Mouse (Mus musculus): ENCODE measurements at regions not wholly inside any gene's neighbourhood (a gene's known extent, or its start where the extent isn't known, plus 50 kb on each side); places are given as distances from the start of the nearest gene placed in this dataset.
A peak's percentile ranks its signal among the peaks of the same experiment; 100 is the strongest.

GRCm38 (mm10) chr5:40034452-40034851, 279.2 kb upstream of the Hs3st1 start:
- Histone ChIP-seq H3K27me3 (ENCODE audit: insufficient read depth, low read length) (no peaks in the 10 kb centered on the region), H3K9me3 (ENCODE audit: low read length) (no peaks in the 10 kb centered on the region), H3K9ac (replicated peaks) (no peak overlapping the region), H3K36me3 (replicated peaks; ENCODE audit: insufficient read depth, low read length) (no peaks in the 10 kb centered on the region), H3K27ac (ENCODE audit: low read depth) (no peak overlapping the region), H3K4me3 (ENCODE audit: low read depth, low read length) (no peak overlapping the region), H3K4me2 (ENCODE audit: low read depth, low read length) (no peak overlapping the region), H3K4me1 (ENCODE audit: insufficient read depth) (no peaks in the 10 kb centered on the region)
- no peak for DNase-seq
- no peak for ATAC-seq
- WGBS (ENCODE audit: insufficient replicate concordance), result 73% methylated on average over 5 of the region's 5 CpGs
- TF ChIP-seq EP300 (IDR thresholded peaks at IDR 0.05; ENCODE audit: low read depth), result no peak
- TF ChIP-seq CTCF (IDR thresholded peaks at IDR 0.05; ENCODE audit: low read depth), result no peak

- DNase-seq (no peak), ATAC-seq (no peak)
- Histone ChIP-seq H3K36me3 (replicated peaks; ENCODE audit: insufficient read depth, low read length) (no peaks in the 10 kb centered on the region), H3K9ac (replicated peaks) (no peak overlapping the region), H3K4me2 (ENCODE audit: low read depth, low read length) (no peak overlapping the region), H3K27ac (ENCODE audit: low read depth) (no peak overlapping the region), H3K4me3 (ENCODE audit: low read depth, low read length) (no peak overlapping the region), H3K4me1 (ENCODE audit: insufficient read depth) (no peaks in the 10 kb centered on the region), H3K9me3 (ENCODE audit: low read length) (no peaks in the 10 kb centered on the region), H3K27me3 (ENCODE audit: insufficient read depth, low read length) (no peaks in the 10 kb centered on the region)
- TF ChIP-seq CTCF (IDR thresholded peaks at IDR 0.05; ENCODE audit: low read depth) (no peak), EP300 (IDR thresholded peaks at IDR 0.05; ENCODE audit: low read depth) (no peak)
- 69% methylated on average over 2 of the region's 2 CpGs for WGBS (ENCODE audit: insufficient replicate concordance)
Measured at GRCm38 (mm10) chr5:40033686-40034085, 278.4 kb upstream of the Hs3st1 start.

GRCm38 (mm10) chr5:40030261-40030660, 275.0 kb upstream of the Hs3st1 start:
- H3K9ac ChIP-seq (replicated peaks), result no peak overlapping the region
- no peaks in the 10 kb centered on the region for H3K4me1 ChIP-seq (ENCODE audit: insufficient read depth)
- H3K27me3 ChIP-seq (ENCODE audit: insufficient read depth, low read length), result no peaks in the 10 kb centered on the region
- no peak for ATAC-seq
- no peak for TF ChIP-seq CTCF (IDR thresholded peaks at IDR 0.05; ENCODE audit: low read depth)
- TF ChIP-seq EP300 (IDR thresholded peaks at IDR 0.05; ENCODE audit: low read depth), result no peak
- WGBS (ENCODE audit: insufficient replicate concordance), result 69% methylated on average over 6 of the region's 6 CpGs
- no peak overlapping the region for H3K4me3 ChIP-seq (ENCODE audit: low read depth, low read length)
- H3K9me3 ChIP-seq (ENCODE audit: low read length), result no peaks in the 10 kb centered on the region
- DNase-seq, result no peak
- H3K36me3 ChIP-seq (replicated peaks; ENCODE audit: insufficient read depth, low read length), result no peaks in the 10 kb centered on the region
- no peak overlapping the region for H3K4me2 ChIP-seq (ENCODE audit: low read depth, low read length)
- H3K27ac ChIP-seq (ENCODE audit: low read depth), result no peak overlapping the region

- WGBS (ENCODE audit: insufficient replicate concordance), result 83% methylated on average over 14 of the region's 14 CpGs
- H3K9ac ChIP-seq (replicated peaks), result no peak overlapping the region
Measured at GRCm38 (mm10) chr5:40015946-40016345, 260.7 kb upstream of the Hs3st1 start.

GRCm38 (mm10) chr5:39988039-39988438, 232.8 kb upstream of the Hs3st1 start:
- TF ChIP-seq EP300 (IDR thresholded peaks at IDR 0.05; ENCODE audit: low read depth) (no peak), CTCF (IDR thresholded peaks at IDR 0.05; ENCODE audit: low read depth) (no peak)
- 20% methylated on average over 1 of the region's 1 CpGs for WGBS (ENCODE audit: insufficient replicate concordance)
- no peak for ATAC-seq
- no peak overlapping the region for H3K4me2 ChIP-seq (ENCODE audit: low read depth, low read length)
- no peaks in the 10 kb centered on the region for H3K36me3 ChIP-seq (replicated peaks; ENCODE audit: insufficient read depth, low read length)
- H3K9ac ChIP-seq (replicated peaks), result no peak overlapping the region
- H3K4me1 ChIP-seq (ENCODE audit: insufficient read depth), result no peaks in the 10 kb centered on the region
- H3K9me3 ChIP-seq (ENCODE audit: low read length), result no peaks in the 10 kb centered on the region
- H3K27ac ChIP-seq (ENCODE audit: low read depth), result no peak overlapping the region
- no peak for DNase-seq
- no peak overlapping the region for H3K4me3 ChIP-seq (ENCODE audit: low read depth, low read length)
- no peaks in the 10 kb centered on the region for H3K27me3 ChIP-seq (ENCODE audit: insufficient read depth, low read length)

More at GRCm38 (mm10) chr5:40015946-40016345, 260.7 kb upstream of the Hs3st1 start:
- no peak overlapping the region for H3K27ac ChIP-seq (ENCODE audit: low read depth)
- H3K9me3 ChIP-seq (ENCODE audit: low read length), result no peaks in the 10 kb centered on the region
- H3K4me1 ChIP-seq (ENCODE audit: insufficient read depth), result no peaks in the 10 kb centered on the region
- no peak for TF ChIP-seq CTCF (IDR thresholded peaks at IDR 0.05; ENCODE audit: low read depth)
- no peak for TF ChIP-seq EP300 (IDR thresholded peaks at IDR 0.05; ENCODE audit: low read depth)
- no peaks in the 10 kb centered on the region for H3K36me3 ChIP-seq (replicated peaks; ENCODE audit: insufficient read depth, low read length)
- no peak overlapping the region for H3K4me3 ChIP-seq (ENCODE audit: low read depth, low read length)
- ATAC-seq (no peak), DNase-seq (no peak)
- H3K4me2 ChIP-seq (ENCODE audit: low read depth, low read length), result no peak overlapping the region
- H3K27me3 ChIP-seq (ENCODE audit: insufficient read depth, low read length), result no peaks in the 10 kb centered on the region

GRCm38 (mm10) chr5:39964371-39964770, 209.1 kb upstream of the Hs3st1 start:
- Histone ChIP-seq H3K4me3 (ENCODE audit: low read depth, low read length) (no peak overlapping the region), H3K4me1 (ENCODE audit: insufficient read depth) (no peaks in the 10 kb centered on the region), H3K36me3 (replicated peaks; ENCODE audit: insufficient read depth, low read length) (no peaks in the 10 kb centered on the region), H3K9ac (replicated peaks) (no peak overlapping the region), H3K27ac (ENCODE audit: low read depth) (no peak overlapping the region), H3K9me3 (ENCODE audit: low read length) (no peaks in the 10 kb centered on the region), H3K27me3 (ENCODE audit: insufficient read depth, low read length) (no peaks in the 10 kb centered on the region), H3K4me2 (ENCODE audit: low read depth, low read length) (no peak overlapping the region)
- TF ChIP-seq CTCF (IDR thresholded peaks at IDR 0.05; ENCODE audit: low read depth) (no peak), EP300 (IDR thresholded peaks at IDR 0.05; ENCODE audit: low read depth) (no peak)
- ATAC-seq (no peak), DNase-seq (no peak)

- TF ChIP-seq CTCF (IDR thresholded peaks at IDR 0.05; ENCODE audit: low read depth) (peak; percentile 68), EP300 (IDR thresholded peaks at IDR 0.05; ENCODE audit: low read depth) (no peak)
- ATAC-seq, result no peak
- DNase-seq, result peak; percentile 19
- WGBS (ENCODE audit: insufficient replicate concordance), result 21% methylated on average over 4 of the region's 4 CpGs
- Histone ChIP-seq H3K9ac (replicated peaks) (no peak overlapping the region), H3K27ac (ENCODE audit: low read depth) (no peak overlapping the region), H3K4me2 (ENCODE audit: low read depth, low read length) (no peak overlapping the region), H3K4me1 (ENCODE audit: insufficient read depth) (no peaks in the 10 kb centered on the region), H3K9me3 (ENCODE audit: low read length) (no peaks in the 10 kb centered on the region), H3K27me3 (ENCODE audit: insufficient read depth, low read length) (no peaks in the 10 kb centered on the region), H3K36me3 (replicated peaks; ENCODE audit: insufficient read depth, low read length) (no peaks in the 10 kb centered on the region), H3K4me3 (ENCODE audit: low read depth, low read length) (no peak overlapping the region)
Measured at GRCm38 (mm10) chr5:39960981-39961380, 205.7 kb upstream of the Hs3st1 start.

Measured in liver, postnatal 0 days (tissue).